Mouse (Mus musculus) adrenal gland, postnatal 14 days (tissue): ENCODE results near the gene Rpgr. TPM values are rescaled to one million over a fixed set of nuclear protein-coding genes. Genes with fewer than 3 reads are reported as not detected.

Experiments used
- DNase-seq: peaks from one replicate; pipeline ENCODE4 v3.0.0; 2021; ENCODE audit warnings: mixed read lengths
- long read RNA-seq, 2 experiments: library from polyadenylated mRNA; stranded (forward); transcript quantifications; one replicate each; pipeline ENCODE4 v2.0.0; 2021
- total RNA-seq: library from RNA; stranded (reverse); gene quantifications from 2 replicates; pipeline ENCODE4 v1.2.3, GENCODE M21; 2021

The Rpgr gene
- 4.5 and 4.6 TPM in 2 replicates for total RNA-seq
- long read RNA-seq, experiment 1, partial matches to known transcripts: 0 of 7 reads
- long read RNA-seq, experiment 1, other reads (novel, unspliced or antisense): 2 of 7 reads
- long read RNA-seq, experiment 2, partial matches to known transcripts: 0 of 3 reads
- long read RNA-seq, experiment 2, other reads (novel, unspliced or antisense): 0 of 3 reads

- peak; percentile 95 for DNase-seq
Observed at GRCm38 (mm10) chrX:10216410-10216949, at the start of gene Rpgr. Rpgr (minus strand) TSS chrX:10216920.

- DNase-seq: no peak
Observed at GRCm38 (mm10) chrX:10258260-10258659, 41.5 kb upstream of the Rpgr start.

- no peak for DNase-seq
Observed at GRCm38 (mm10) chrX:10257774-10258173, 41.1 kb upstream of the Rpgr start.

- no peak for DNase-seq
Observed at GRCm38 (mm10) chrX:10251852-10252504, 35.3 kb upstream of the Rpgr start, which contains the start of gene Otc. Otc (plus strand) TSS chrX:10252305.

- no peak for DNase-seq
Observed at GRCm38 (mm10) chrX:10251357-10251756, 34.6 kb upstream of the Rpgr start.

GRCm38 (mm10) chrX:10243916-10244315 lies 27.2 kb upstream of the Rpgr start:
- no peak for DNase-seq

GRCm38 (mm10) chrX:10239515-10239914 lies 22.8 kb upstream of the Rpgr start:
- DNase-seq: no peak

GRCm38 (mm10) chrX:10234617-10235016 lies 17.9 kb upstream of the Rpgr start:
- no peak for DNase-seq

GRCm38 (mm10) chrX:10233051-10233450 lies 16.3 kb upstream of the Rpgr start:
- peak; percentile 6 for DNase-seq

GRCm38 (mm10) chrX:10219281-10219680 lies 2.6 kb upstream of the Rpgr start:
- DNase-seq: no peak

GRCm38 (mm10) chrX:10215972-10216371 lies 748 bp downstream of the Rpgr start:
- no peak for DNase-seq

GRCm38 (mm10) chrX:10205937-10206336 lies 10.8 kb downstream of the Rpgr start:
- no peak for DNase-seq

- DNase-seq: peak; percentile 59
Observed at GRCm38 (mm10) chrX:10201289-10201688, 15.4 kb downstream of the Rpgr start.

GRCm38 (mm10) chrX:10152390-10152789 lies 64.3 kb downstream of the Rpgr start:
- DNase-seq: no peak

GRCm38 (mm10) chrX:10117065-10117719 lies 99.5 kb downstream of the Rpgr start, which contains the start of gene Srpx:
Srpx (minus strand) TSS chrX:10117709.
- peak; percentile 4 for DNase-seq

- DNase-seq: no peak
Observed at GRCm38 (mm10) chrX:10115780-10116179, 100.9 kb downstream of the Rpgr start.

- DNase-seq: no peak
Observed at GRCm38 (mm10) chrX:10110736-10111135, 106.0 kb downstream of the Rpgr start.

- no peak for DNase-seq
Observed at GRCm38 (mm10) chrX:10108558-10108957, 108.2 kb downstream of the Rpgr start.

- no peak for DNase-seq
Observed at GRCm38 (mm10) chrX:10105475-10105874, 111.2 kb downstream of the Rpgr start.

- DNase-seq: no peak
Observed at GRCm38 (mm10) chrX:10102739-10103138, 114.0 kb downstream of the Rpgr start.

GRCm38 (mm10) chrX:10095797-10096196 lies 120.9 kb downstream of the Rpgr start:
- DNase-seq: no peak

- no peak for DNase-seq
Observed at GRCm38 (mm10) chrX:10080385-10080784, 136.3 kb downstream of the Rpgr start.

GRCm38 (mm10) chrX:10079981-10080380 lies 136.7 kb downstream of the Rpgr start:
- no peak for DNase-seq
